Comparison of ENCODE assay signal across 8 mouse cellular contexts in the genomic region with DNA sequence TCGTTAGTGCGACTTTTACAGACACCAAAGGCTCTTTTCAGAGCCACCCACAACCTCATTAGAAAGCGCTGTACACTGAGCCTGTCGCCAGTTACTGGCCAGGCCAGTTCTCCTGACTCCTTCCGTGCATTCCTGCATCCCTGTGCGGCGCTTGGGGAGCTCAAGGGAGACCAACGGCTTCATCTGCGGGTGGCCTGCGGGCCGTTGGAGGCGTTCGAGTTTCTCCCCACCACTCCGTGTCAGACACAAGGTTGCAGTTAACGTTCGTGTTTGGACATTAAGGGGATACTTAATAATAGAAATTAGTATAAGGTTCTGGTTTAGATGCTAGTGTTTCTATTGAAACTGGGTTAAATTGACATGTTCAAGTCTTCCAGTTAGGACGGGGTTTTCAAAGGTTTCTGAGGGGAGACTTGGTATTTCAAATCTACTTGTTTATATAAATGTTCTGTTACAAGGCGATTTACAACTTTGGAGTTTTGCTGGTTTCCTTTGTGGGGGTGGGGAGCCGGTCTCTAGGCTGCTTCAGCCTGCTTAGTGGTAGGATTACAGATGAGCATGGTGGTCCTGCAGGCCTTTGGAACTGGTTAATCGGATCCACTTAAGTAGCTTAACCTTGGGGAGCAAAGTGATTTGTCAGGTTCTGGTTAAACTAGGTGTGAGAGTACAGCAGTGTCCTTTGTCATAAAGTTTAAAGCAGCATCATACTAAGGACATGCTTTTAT. TPM values are rescaled to one million over a fixed set of nuclear protein-coding genes. Genes with fewer than 3 reads are reported as not detected.
A peak's percentile ranks its signal among the peaks of the same experiment; 100 is the strongest.
DNase-seq lines count a peak whose midpoint lies in the region; ATAC-seq and TF ChIP-seq lines count a peak whose summit lies in the region.

No protein-coding gene starts in this region.

- H3K4me1 ChIP-seq in lung, embryonic 16.5 days (replicated peaks; ENCODE audit: control insufficient read depth, insufficient read depth, low read length): peaks cover 27% of the 10 kb centered on the region
- H3K4me1 ChIP-seq in hindbrain, embryonic 10.5 days (replicated peaks): peaks cover 48% of the 10 kb centered on the region
- H3K4me1 ChIP-seq in liver, embryonic 16.5 days (ENCODE audit: control insufficient read depth, low read depth, low read length): peaks cover 40% of the 10 kb centered on the region
- H3K4me1 ChIP-seq in small intestine, adult 2 months (ENCODE audit: control insufficient read depth, insufficient read depth, insufficient read length, low read length): peaks cover 7% of the 10 kb centered on the region

- H3K27ac ChIP-seq in lung, embryonic 16.5 days (ENCODE audit: low read length): peak overlapping the region; percentile 99
- H3K27ac ChIP-seq in hindbrain, embryonic 10.5 days: peak overlapping the region; percentile 97
- peak overlapping the region; percentile 100 for H3K27ac ChIP-seq in liver, embryonic 16.5 days (ENCODE audit: low read length)
- peak overlapping the region; percentile 100 for H3K27ac ChIP-seq in small intestine, adult 2 months (ENCODE audit: insufficient read depth, low read depth, low read length)

- H3K9ac ChIP-seq in lung, embryonic 16.5 days (ENCODE audit: low read length): peak overlapping the region; percentile 95
- H3K9ac ChIP-seq in liver, embryonic 16.5 days (ENCODE audit: low read depth, low read length): peak overlapping the region; percentile 99

- H3K27me3 ChIP-seq in lung, embryonic 16.5 days (ENCODE audit: control insufficient read depth, insufficient read depth, low read depth, low read length): peaks cover 10% of the 10 kb centered on the region
- H3K27me3 ChIP-seq in hindbrain, embryonic 10.5 days (ENCODE audit: insufficient read depth, poor library complexity, severe bottlenecking): peaks cover 9% of the 10 kb centered on the region
- peaks cover 15% of the 10 kb centered on the region for H3K27me3 ChIP-seq in liver, embryonic 16.5 days (ENCODE audit: control insufficient read depth, insufficient read depth, low read depth, low read length)
- 0 out of 2 replicates have a peak, but pooled peaks cover under 1% of the 10 kb centered on the region for H3K27me3 ChIP-seq in small intestine, adult 2 months (ENCODE audit: control insufficient read depth, insufficient read depth, low read length)

- no peak; the same call in 1 of the 2 replicates for ATAC-seq in lung, embryonic 16.5 days (ENCODE audit: low read depth)
- peak; percentile 4 for ATAC-seq in liver, embryonic 16.5 days (ENCODE audit: low read depth)

- peak overlapping the region; percentile 85 for H3K4me3 ChIP-seq in lung, embryonic 16.5 days (ENCODE audit: low read length)
- H3K4me3 ChIP-seq in hindbrain, embryonic 10.5 days: peak overlapping the region; percentile 89
- H3K4me3 ChIP-seq in liver, embryonic 16.5 days (ENCODE audit: low read depth, low read length): peak overlapping the region; percentile 90
- peak overlapping the region; percentile 93 for H3K4me3 ChIP-seq in small intestine, adult 2 months (ENCODE audit: low read depth, low read length)

- TF ChIP-seq POLR2A in small intestine, adult 2 months (IDR thresholded peaks at IDR 0.05; ENCODE audit: low read depth, low read length): no peak

- H3K9me3 ChIP-seq in lung, embryonic 16.5 days (ENCODE audit: control insufficient read depth, low read length): no peaks in the 10 kb centered on the region
- no peaks in the 10 kb centered on the region for H3K9me3 ChIP-seq in hindbrain, embryonic 10.5 days
- no peaks in the 10 kb centered on the region for H3K9me3 ChIP-seq in liver, embryonic 16.5 days (replicated peaks; ENCODE audit: control insufficient read depth, low read length)

- DNase-seq in lung, postnatal 4 days: no peak
- peak; percentile 48 for DNase-seq in c-Kit-positive CD71-positive TER-119-positive erythroid progenitor cells, embryonic 14.5 days (ENCODE audit: low spot score)
- DNase-seq in hindbrain, embryonic 10.5 days (ENCODE audit: low spot score): no peak
- DNase-seq in left cerebral cortex, adult 18-20 months (ENCODE audit: low spot score in 2 of 2): no peak
- DNase-seq in left cerebral cortex, postnatal 14 days (ENCODE audit: low spot score in 2 of 2): no peak

- peak overlapping the region; percentile 90 for H3K4me2 ChIP-seq in lung, embryonic 16.5 days (ENCODE audit: low read depth, low read length)
- peak overlapping the region; percentile 91 for H3K4me2 ChIP-seq in liver, embryonic 16.5 days (ENCODE audit: low read depth, low read length)

- TF ChIP-seq CTCF in small intestine, adult 2 months (IDR thresholded peaks at IDR 0.05; ENCODE audit: extremely low read depth, insufficient read length, insufficient replicate concordance, low read depth, low read length): 0 out of 2 replicates have a peak, but pooled peaks have one; percentile 32

- WGBS in lung, embryonic 16.5 days: 0% methylated on average over 20 of the region's 20 CpGs
- WGBS in hindbrain, embryonic 10.5 days: under 1% methylated on average over 20 of the region's 20 CpGs
- WGBS in liver, embryonic 16.5 days (ENCODE audit: insufficient replicate concordance): under 1% methylated on average over 20 of the region's 20 CpGs
- under 1% methylated on average over 20 of the region's 20 CpGs for WGBS in small intestine, adult 2 months

- H3K36me3 ChIP-seq in lung, embryonic 16.5 days (ENCODE audit: control insufficient read depth, insufficient read depth, low read length): 0 out of 2 replicates have a peak, but pooled peaks cover 2% of the 10 kb centered on the region
- peaks cover 15% of the 10 kb centered on the region for H3K36me3 ChIP-seq in hindbrain, embryonic 10.5 days
- peaks cover 12% of the 10 kb centered on the region for H3K36me3 ChIP-seq in liver, embryonic 16.5 days (ENCODE audit: control insufficient read depth, insufficient read depth)
- H3K36me3 ChIP-seq in small intestine, adult 2 months (ENCODE audit: control insufficient read depth, insufficient read depth, low read length): peaks cover 2% of the 10 kb centered on the region; the same call in 1 of the 2 replicates

- intact Hi-C loops in left cerebral cortex, postnatal 14 days (cut with DNase I): no loop called here

RNA-seq across cellular contexts. Expression of a gene that starts 0.8 kb away (rescaled TPM):
- polyA plus RNA-seq in lung, embryonic 16.5 days (2015; fragmentation: Nextera tagmentation; extraction: Ambion mirVana): 21.8 and 23.3 TPM in 2 replicates
- polyA plus RNA-seq in hindbrain, embryonic 10.5 days (2016; fragmentation: Nextera tagmentation; extraction: Ambion mirVana): 25.4 and 49.0 TPM in 2 replicates
- 21.2 and 24.4 TPM in 2 replicates for polyA plus RNA-seq in liver, embryonic 16.5 days (2015; fragmentation: Nextera tagmentation; extraction: Ambion mirVana)
- polyA plus RNA-seq in small intestine, adult 2 months (2012; rRNA removed): 5.2 and 12.1 TPM in 2 replicates
- total RNA-seq in left cerebral cortex, adult 18-20 months (2021): 10 to 100 TPM; 62.8 to 63.7 TPM
- total RNA-seq in left cerebral cortex, postnatal 14 days (2021): 10 to 100 TPM; 57.2 to 62.3 TPM

RNA-seq across cellular contexts. Expression of a gene that starts 0.8 kb away (rescaled TPM):
- 0.41 and 0.65 TPM in 2 replicates for polyA plus RNA-seq in lung, embryonic 16.5 days (2015; fragmentation: Nextera tagmentation; extraction: Ambion mirVana)
- polyA plus RNA-seq in hindbrain, embryonic 10.5 days (2016; fragmentation: Nextera tagmentation; extraction: Ambion mirVana): 0.41 and 0.85 TPM in 2 replicates
- polyA plus RNA-seq in liver, embryonic 16.5 days (2015; fragmentation: Nextera tagmentation; extraction: Ambion mirVana): 0.15 and 0.19 TPM in 2 replicates
- 0.08 TPM in 1 of 2 replicates, not detected in the other for polyA plus RNA-seq in small intestine, adult 2 months (2012; rRNA removed)
- total RNA-seq in left cerebral cortex, adult 18-20 months (2021): 1 to 10 TPM; 4.0 to 5.0 TPM
- total RNA-seq in left cerebral cortex, postnatal 14 days (2021): 1 to 10 TPM; 3.9 to 4.3 TPM

RNA-seq across cellular contexts. Expression of a gene that starts 6.6 kb away (rescaled TPM):
- polyA plus RNA-seq in lung, embryonic 16.5 days (2015; fragmentation: Nextera tagmentation; extraction: Ambion mirVana): 24.0 and 28.3 TPM in 2 replicates
- polyA plus RNA-seq in hindbrain, embryonic 10.5 days (2016; fragmentation: Nextera tagmentation; extraction: Ambion mirVana): 39.0 and 115 TPM in 2 replicates
- polyA plus RNA-seq in liver, embryonic 16.5 days (2015; fragmentation: Nextera tagmentation; extraction: Ambion mirVana): 17.9 and 22.4 TPM in 2 replicates
- 1.7 and 3.8 TPM in 2 replicates for polyA plus RNA-seq in small intestine, adult 2 months (2012; rRNA removed)
- 100 to 1,000 TPM in 1 of 2 experiments, 10 to 100 TPM in 1; 99.3 to 112 TPM for total RNA-seq in left cerebral cortex, adult 18-20 months (2021)
- total RNA-seq in left cerebral cortex, postnatal 14 days (2021): 100 to 1,000 TPM; 119 to 135 TPM

RNA-seq across cellular contexts. Expression of a gene that starts 16.6 kb away (rescaled TPM):
- 150 and 161 TPM in 2 replicates for polyA plus RNA-seq in lung, embryonic 16.5 days (2015; fragmentation: Nextera tagmentation; extraction: Ambion mirVana)
- polyA plus RNA-seq in hindbrain, embryonic 10.5 days (2016; fragmentation: Nextera tagmentation; extraction: Ambion mirVana): 297 and 381 TPM in 2 replicates
- polyA plus RNA-seq in liver, embryonic 16.5 days (2015; fragmentation: Nextera tagmentation; extraction: Ambion mirVana): 74.5 and 81.7 TPM in 2 replicates
- polyA plus RNA-seq in small intestine, adult 2 months (2012; rRNA removed): 87.9 and 160 TPM in 2 replicates
- 100 to 1,000 TPM; 485 to 490 TPM for total RNA-seq in left cerebral cortex, adult 18-20 months (2021)
- 100 to 1,000 TPM; 493 to 512 TPM for total RNA-seq in left cerebral cortex, postnatal 14 days (2021)

RNA-seq across cellular contexts. Expression of a gene that starts 22.6 kb away (rescaled TPM):
- polyA plus RNA-seq in lung, embryonic 16.5 days (2015; fragmentation: Nextera tagmentation; extraction: Ambion mirVana): 21.9 and 23.2 TPM in 2 replicates
- polyA plus RNA-seq in hindbrain, embryonic 10.5 days (2016; fragmentation: Nextera tagmentation; extraction: Ambion mirVana): 18.8 and 20.2 TPM in 2 replicates
- polyA plus RNA-seq in liver, embryonic 16.5 days (2015; fragmentation: Nextera tagmentation; extraction: Ambion mirVana): 8.2 and 8.7 TPM in 2 replicates
- 15.4 and 22.6 TPM in 2 replicates for polyA plus RNA-seq in small intestine, adult 2 months (2012; rRNA removed)
- 10 to 100 TPM; 22.5 to 25.4 TPM for total RNA-seq in left cerebral cortex, adult 18-20 months (2021)
- 10 to 100 TPM; 21.8 to 22.0 TPM for total RNA-seq in left cerebral cortex, postnatal 14 days (2021)
